Mouse (Mus musculus): Measurements from ENCODE around the gene Evx2. TPM values are rescaled to one million over a fixed set of nuclear protein-coding genes. Genes with fewer than 3 reads are reported as not detected.

The Evx2 gene
- not detected in 2 replicates for polyA plus RNA-seq (2015; fragmentation: Nextera tagmentation; extraction: Ambion mirVana)

GRCm38 (mm10) chr2:74659507-74660005 is at the start of gene Evx2:
Evx2 (minus strand) TSS chr2:74659557.
- no peak within 1 kb of the TSS for H3K4me3 ChIP-seq (ENCODE audit: low read length)
- no peaks in the 10 kb centered on the region for H3K9me3 ChIP-seq (ENCODE audit: low read length)
- H3K4me2 ChIP-seq (replicated peaks; ENCODE audit: low read depth, low read length), result no peak within 1 kb of the TSS
- H3K9ac ChIP-seq (replicated peaks; ENCODE audit: low read length), result no peak within 1 kb of the TSS
- no peak within 1 kb of the TSS for H3K27ac ChIP-seq (ENCODE audit: low read length)
- no peak for ATAC-seq (ENCODE audit: low FRiP score, low TSS enrichment)
- H3K4me1 ChIP-seq (ENCODE audit: insufficient read depth, low read length), result peaks cover 4% of the 10 kb centered on the region; the same call in 1 of the 2 replicates
- no peaks in the 10 kb centered on the region for H3K36me3 ChIP-seq (ENCODE audit: insufficient read depth, low read length)
- peaks cover 89% of the 10 kb centered on the region for H3K27me3 ChIP-seq (ENCODE audit: insufficient read depth, low read length)
- 1% methylated on average over 28 of the region's 28 CpGs for WGBS

- H3K27ac ChIP-seq (ENCODE audit: low read length), result peak overlapping the region; percentile 99
- no peaks in the 10 kb centered on the region for H3K27me3 ChIP-seq (ENCODE audit: insufficient read depth, low read length)
- peak overlapping the region; percentile 72 for H3K4me2 ChIP-seq (replicated peaks; ENCODE audit: low read depth, low read length)
- no peak for ATAC-seq (ENCODE audit: low FRiP score, low TSS enrichment)
- H3K4me3 ChIP-seq (ENCODE audit: low read length), result peak overlapping the region; percentile 49
- no peaks in the 10 kb centered on the region for H3K36me3 ChIP-seq (ENCODE audit: insufficient read depth, low read length)
- H3K9me3 ChIP-seq (ENCODE audit: low read length), result no peaks in the 10 kb centered on the region
- peak overlapping the region; percentile 48; the same call in 1 of the 2 replicates for H3K9ac ChIP-seq (replicated peaks; ENCODE audit: low read length)
- H3K4me1 ChIP-seq (ENCODE audit: insufficient read depth, low read length), result peaks cover 36% of the 10 kb centered on the region
- WGBS, result 24% methylated on average over 4 of the region's 4 CpGs
These were observed 49.3 kb upstream of the Evx2 start for GRCm38 (mm10) chr2:74708676-74709075.

DNA sequence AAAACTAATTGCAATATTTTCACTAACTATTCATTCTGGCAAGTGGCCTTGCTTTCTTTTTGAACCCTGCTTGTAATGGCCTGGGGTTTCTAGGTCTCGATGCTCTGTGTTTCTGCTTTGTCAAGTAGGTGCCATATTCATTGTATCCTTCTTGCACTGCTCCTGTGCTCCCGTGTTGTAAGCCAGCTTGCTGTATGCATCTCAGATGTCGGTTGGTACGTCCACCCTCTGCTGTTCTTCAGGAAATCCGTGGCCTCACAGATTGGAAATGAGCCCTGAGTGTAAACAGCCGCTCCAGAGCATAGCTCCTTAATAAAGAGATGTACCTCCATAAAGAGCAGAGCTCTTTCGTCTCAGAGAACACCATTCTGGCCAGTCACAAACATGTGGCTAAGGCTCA is 48.2 kb upstream of the Evx2 start:
- H3K4me2 ChIP-seq (replicated peaks; ENCODE audit: low read depth, low read length), result peak overlapping the region; percentile 72
- no peak for ATAC-seq (ENCODE audit: low FRiP score, low TSS enrichment)
- no peaks in the 10 kb centered on the region for H3K36me3 ChIP-seq (ENCODE audit: insufficient read depth, low read length)
- H3K9ac ChIP-seq (replicated peaks; ENCODE audit: low read length), result peak overlapping the region; percentile 74
- peaks cover 42% of the 10 kb centered on the region for H3K4me1 ChIP-seq (ENCODE audit: insufficient read depth, low read length)
- WGBS, result 11% methylated on average over 7 of the region's 7 CpGs
- no peaks in the 10 kb centered on the region for H3K9me3 ChIP-seq (ENCODE audit: low read length)
- H3K4me3 ChIP-seq (ENCODE audit: low read length), result peak overlapping the region; percentile 49
- peak overlapping the region; percentile 85 for H3K27ac ChIP-seq (ENCODE audit: low read length)
- H3K27me3 ChIP-seq (ENCODE audit: insufficient read depth, low read length), result no peaks in the 10 kb centered on the region

DNA sequence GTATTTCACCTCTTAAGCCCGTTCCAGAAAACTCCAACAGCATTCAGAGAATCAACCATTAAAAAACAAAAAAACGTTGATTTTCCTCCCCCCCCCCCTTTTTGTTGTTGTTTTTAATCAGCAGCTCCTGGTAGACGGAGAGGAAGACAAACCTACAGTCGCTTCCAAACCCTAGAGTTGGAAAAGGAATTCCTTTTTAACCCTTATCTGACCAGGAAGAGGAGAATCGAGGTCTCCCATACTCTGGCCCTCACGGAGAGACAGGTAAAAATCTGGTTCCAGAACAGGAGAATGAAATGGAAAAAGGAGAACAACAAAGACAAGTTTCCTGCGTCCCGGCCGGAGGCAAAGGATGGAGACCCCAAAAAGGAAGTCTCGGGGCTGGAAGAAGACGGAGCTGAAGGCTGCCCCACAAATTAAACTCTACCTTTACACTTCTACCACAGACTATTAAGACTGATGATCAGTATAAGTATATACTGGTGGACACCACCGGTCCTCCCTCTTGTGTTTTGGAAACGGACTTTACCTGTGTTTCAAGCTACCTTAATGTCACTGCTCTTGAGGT is 47.1 kb upstream of the Evx2 start:
- peaks cover 42% of the 10 kb centered on the region for H3K4me1 ChIP-seq (ENCODE audit: insufficient read depth, low read length)
- 3% methylated on average over 13 of the region's 13 CpGs for whole genome bisulfite sequencing
- H3K27ac ChIP-seq (ENCODE audit: low read length), result peak overlapping the region; percentile 100
- H3K9me3 ChIP-seq (ENCODE audit: low read length), result no peaks in the 10 kb centered on the region
- H3K36me3 ChIP-seq (ENCODE audit: insufficient read depth, low read length), result no peaks in the 10 kb centered on the region
- H3K9ac ChIP-seq (replicated peaks; ENCODE audit: low read length), result peak overlapping the region; percentile 99
- ATAC-seq (ENCODE audit: low FRiP score, low TSS enrichment), result no peak
- H3K4me2 ChIP-seq (replicated peaks; ENCODE audit: low read depth, low read length), result peak overlapping the region; percentile 72
- H3K27me3 ChIP-seq (ENCODE audit: insufficient read depth, low read length), result no peaks in the 10 kb centered on the region
- H3K4me3 ChIP-seq (ENCODE audit: low read length), result peak overlapping the region; percentile 78

GRCm38 (mm10) chr2:74705467-74706089 is 46.2 kb upstream of the Evx2 start:
- Histone ChIP-seq H3K4me3 (ENCODE audit: low read length) (peak overlapping the region; percentile 78), H3K4me1 (ENCODE audit: insufficient read depth, low read length) (peaks cover 43% of the 10 kb centered on the region), H3K27me3 (ENCODE audit: insufficient read depth, low read length) (no peaks in the 10 kb centered on the region), H3K27ac (ENCODE audit: low read length) (peak overlapping the region; percentile 100), H3K4me2 (replicated peaks; ENCODE audit: low read depth, low read length) (peak overlapping the region; percentile 72), H3K9ac (replicated peaks; ENCODE audit: low read length) (peak overlapping the region; percentile 99), H3K9me3 (ENCODE audit: low read length) (no peaks in the 10 kb centered on the region), H3K36me3 (ENCODE audit: insufficient read depth, low read length) (no peaks in the 10 kb centered on the region)
- peak; percentile 29 for ATAC-seq (ENCODE audit: low FRiP score, low TSS enrichment)
- under 1% methylated on average over 70 of the region's 85 CpGs for WGBS

DNA sequence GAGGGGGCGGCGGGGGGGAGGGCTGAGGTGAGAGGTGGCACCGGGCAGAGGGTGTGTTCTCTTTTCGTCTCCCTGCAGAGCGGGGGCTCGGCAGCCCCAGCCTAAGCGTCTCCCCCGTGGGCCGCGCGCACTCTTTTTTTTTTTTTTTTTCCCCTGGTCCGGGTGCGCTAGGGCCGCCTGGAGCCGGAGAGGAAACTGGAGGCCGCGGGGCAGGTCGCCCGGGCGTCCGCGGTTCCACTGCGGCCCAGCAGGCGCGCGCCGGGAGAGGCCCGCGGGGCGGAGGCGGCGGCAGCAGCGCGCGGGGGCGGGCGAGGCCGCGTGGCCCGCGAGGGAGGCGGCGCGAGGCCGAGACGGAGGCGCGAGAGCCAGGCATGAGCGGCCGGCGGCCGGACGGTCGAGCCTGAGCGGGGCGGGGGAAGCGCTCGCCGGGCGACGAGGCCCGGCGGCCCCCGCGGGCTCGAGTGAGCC is 45.7 kb upstream of the Evx2 start:
- H3K9ac ChIP-seq (replicated peaks; ENCODE audit: low read length), result peak overlapping the region; percentile 99
- H3K27ac ChIP-seq (ENCODE audit: low read length), result peak overlapping the region; percentile 100
- ATAC-seq (ENCODE audit: low FRiP score, low TSS enrichment), result peak; percentile 40

GRCm38 (mm10) chr2:74704393-74704998 is 45.1 kb upstream of the Evx2 start, which contains the start of gene Hoxd8:
Hoxd8 (plus strand) TSS chr2:74704615.
- Histone ChIP-seq H3K9me3 (ENCODE audit: low read length) (no peaks in the 10 kb centered on the region), H3K36me3 (ENCODE audit: insufficient read depth, low read length) (no peaks in the 10 kb centered on the region), H3K4me1 (ENCODE audit: insufficient read depth, low read length) (peaks cover 41% of the 10 kb centered on the region), H3K4me3 (ENCODE audit: low read length) (peak within 1 kb of the TSS; percentile 78), H3K4me2 (replicated peaks; ENCODE audit: low read depth, low read length) (peak within 1 kb of the TSS; percentile 72), H3K27ac (ENCODE audit: low read length) (peak within 1 kb of the TSS; percentile 100), H3K27me3 (ENCODE audit: insufficient read depth, low read length) (no peaks in the 10 kb centered on the region), H3K9ac (replicated peaks; ENCODE audit: low read length) (peak within 1 kb of the TSS; percentile 99)
- ATAC-seq (ENCODE audit: low FRiP score, low TSS enrichment), result peak; percentile 76
- under 1% methylated on average over 50 of the region's 52 CpGs for WGBS

More for the DNA sequence above, 45.7 kb upstream of the Evx2 start:
- under 1% methylated on average over 27 of the region's 66 CpGs for WGBS
- peaks cover 43% of the 10 kb centered on the region for H3K4me1 ChIP-seq (ENCODE audit: insufficient read depth, low read length)
- H3K27me3 ChIP-seq (ENCODE audit: insufficient read depth, low read length), result no peaks in the 10 kb centered on the region
- no peaks in the 10 kb centered on the region for H3K36me3 ChIP-seq (ENCODE audit: insufficient read depth, low read length)
- peak overlapping the region; percentile 72 for H3K4me2 ChIP-seq (replicated peaks; ENCODE audit: low read depth, low read length)
- H3K9me3 ChIP-seq (ENCODE audit: low read length), result no peaks in the 10 kb centered on the region
- H3K4me3 ChIP-seq (ENCODE audit: low read length), result peak overlapping the region; percentile 78

DNA sequence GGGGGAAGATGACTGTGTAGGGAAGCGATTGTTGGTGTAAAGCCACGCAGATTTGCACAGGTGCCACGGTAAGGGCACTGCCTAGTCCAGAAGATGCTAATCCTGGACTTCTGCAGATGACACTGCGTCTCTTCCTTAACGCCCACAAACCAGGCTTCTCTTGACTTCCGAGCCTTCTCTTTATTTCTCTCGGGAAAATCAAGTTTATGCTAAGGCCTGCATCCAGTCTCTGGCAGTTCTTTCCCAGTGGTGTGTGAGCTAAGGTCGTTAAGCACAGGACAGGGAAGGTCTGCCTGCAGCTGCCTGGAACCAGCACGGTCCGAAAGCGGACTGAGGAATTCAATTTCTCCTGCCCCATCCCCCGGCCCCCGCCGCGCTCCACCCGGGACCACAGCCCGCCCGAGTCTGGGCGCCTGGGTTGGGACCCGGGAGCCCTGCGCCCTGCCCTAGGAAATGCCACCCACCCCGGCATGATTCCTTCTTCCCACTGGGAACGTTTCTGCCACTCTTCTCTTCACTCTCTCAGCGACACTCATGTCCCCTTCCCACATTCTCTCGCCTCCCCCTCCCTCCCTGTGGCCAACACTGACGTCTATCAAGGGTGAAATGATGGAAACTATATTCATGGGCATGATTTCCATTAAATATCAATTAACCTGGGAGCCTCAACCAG is 44.5 kb upstream of the Evx2 start:
- H3K9ac ChIP-seq (replicated peaks; ENCODE audit: low read length), result peak overlapping the region; percentile 99
- no peaks in the 10 kb centered on the region for H3K27me3 ChIP-seq (ENCODE audit: insufficient read depth, low read length)
- peak overlapping the region; percentile 78 for H3K4me3 ChIP-seq (ENCODE audit: low read length)
- peak overlapping the region; percentile 100 for H3K27ac ChIP-seq (ENCODE audit: low read length)
- no peaks in the 10 kb centered on the region for H3K36me3 ChIP-seq (ENCODE audit: insufficient read depth, low read length)
- no peaks in the 10 kb centered on the region for H3K9me3 ChIP-seq (ENCODE audit: low read length)
- 11% methylated on average over 26 of the region's 26 CpGs for WGBS
- peak; percentile 57 for ATAC-seq (ENCODE audit: low FRiP score, low TSS enrichment)
- peak overlapping the region; percentile 72 for H3K4me2 ChIP-seq (replicated peaks; ENCODE audit: low read depth, low read length)
- peaks cover 35% of the 10 kb centered on the region; the same call in 1 of the 2 replicates for H3K4me1 ChIP-seq (ENCODE audit: insufficient read depth, low read length)

DNA sequence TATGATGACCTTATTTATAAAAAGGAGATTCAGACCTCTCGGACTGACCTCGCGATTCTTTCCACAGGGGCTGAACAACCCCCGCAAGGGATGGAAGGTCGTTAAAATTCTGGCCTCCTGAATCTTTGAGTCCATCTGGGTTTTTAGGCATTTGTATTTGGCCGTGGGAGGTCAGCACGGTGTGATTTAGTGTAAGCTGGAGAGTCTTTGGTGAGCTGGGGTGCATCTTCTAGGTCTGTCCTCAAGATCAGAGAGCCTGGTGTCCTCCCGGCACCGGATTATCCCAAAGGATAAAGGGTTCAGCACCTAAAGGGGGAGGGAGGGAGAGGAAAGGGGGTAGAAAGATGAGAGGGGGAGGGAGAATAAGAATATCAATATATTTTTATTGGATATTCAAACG is 44.0 kb upstream of the Evx2 start:
- peak overlapping the region; percentile 72 for H3K4me2 ChIP-seq (replicated peaks; ENCODE audit: low read depth, low read length)
- H3K9ac ChIP-seq (replicated peaks; ENCODE audit: low read length), result peak overlapping the region; percentile 99
- H3K4me1 ChIP-seq (ENCODE audit: insufficient read depth, low read length), result peaks cover 33% of the 10 kb centered on the region; the same call in 1 of the 2 replicates
- no peak for ATAC-seq (ENCODE audit: low FRiP score, low TSS enrichment)
- 19% methylated on average over 10 of the region's 10 CpGs for WGBS
- H3K27me3 ChIP-seq (ENCODE audit: insufficient read depth, low read length), result no peaks in the 10 kb centered on the region
- peak overlapping the region; percentile 78 for H3K4me3 ChIP-seq (ENCODE audit: low read length)
- H3K9me3 ChIP-seq (ENCODE audit: low read length), result no peaks in the 10 kb centered on the region
- H3K27ac ChIP-seq (ENCODE audit: low read length), result peak overlapping the region; percentile 100
- no peaks in the 10 kb centered on the region for H3K36me3 ChIP-seq (ENCODE audit: insufficient read depth, low read length)
